Mouse (Mus musculus): ENCODE results near the gene Sdf2l1. TPM values are rescaled to one million over a fixed set of nuclear protein-coding genes. Genes with fewer than 3 reads are reported as not detected.

Gene Sdf2l1
- polyA plus RNA-seq, 1 experiment = 108 TPM

GRCm38 (mm10) chr16:17082121-17082792, 49.9 kb downstream of the Sdf2l1 start:
- no peak for TF ChIP-seq GATA1 (IDR thresholded peaks at IDR 0.05; ENCODE audit: low read length)

Other genes starting within 250 kb of the Sdf2l1 start
- gene Ppm1f, start 235.9 kb downstream of the Sdf2l1 start, polyA plus RNA-seq (2012) = 6.0 and 8.9 TPM in 2 replicates
- 54.4 and 71.1 TPM in 2 replicates for gene Mapk1, start 149.0 kb downstream of the Sdf2l1 start, polyA plus RNA-seq (2012)
- gene Ypel1, start 62.7 kb downstream of the Sdf2l1 start, polyA plus RNA-seq (2012) = 0.09 TPM in 1 of 2 replicates, not detected in the other
- gene Ppil2, start 21.1 kb downstream of the Sdf2l1 start, polyA plus RNA-seq (2012) = 79.7 and 80.3 TPM in 2 replicates
- gene 2610318N02Rik, start 7.2 kb downstream of the Sdf2l1 start, polyA plus RNA-seq (2012) = 9.2 and 12.9 TPM in 2 replicates
- 69.2 and 98.3 TPM in 2 replicates for gene Ydjc, start 12.2 kb upstream of the Sdf2l1 start, polyA plus RNA-seq (2012)
- 5.3 and 5.5 TPM in 2 replicates for gene Ccdc116, start 14.8 kb upstream of the Sdf2l1 start, polyA plus RNA-seq (2012)
- 87.0 and 93.3 TPM in 2 replicates for gene Ube2l3, start 70.3 kb upstream of the Sdf2l1 start, polyA plus RNA-seq (2012)
- gene Rimbp3, start 76.2 kb upstream of the Sdf2l1 start, polyA plus RNA-seq (2012) = 1.8 and 2.2 TPM in 2 replicates
- gene Hic2, start 101.2 kb upstream of the Sdf2l1 start, polyA plus RNA-seq (2012) = 12.2 and 12.5 TPM in 2 replicates
- gene Tmem191c, start 143.7 kb upstream of the Sdf2l1 start, polyA plus RNA-seq (2012) = 18.3 and 27.9 TPM in 2 replicates
- gene Serpind1, start 199.0 kb upstream of the Sdf2l1 start, polyA plus RNA-seq (2012) = not detected in 2 replicates